Mouse (Mus musculus) left cerebral cortex, adult 2 months (tissue): ENCODE data around the gene Gm20479. TPM values are rescaled to one million over a fixed set of nuclear protein-coding genes. Genes with fewer than 3 reads are reported as not detected.
A peak's percentile ranks its signal among the peaks of the same experiment; 100 is the strongest.

Experiments
- DNase-seq, 2 experiments: peaks; one replicate each; pipeline ENCODE4 v3.0.0; 2021 to 2022; ENCODE audit warnings: low spot score in 2 of 2, mixed read lengths in 1 of 2; ENCODE audit errors: extremely low spot score in 1 of 2
- H3K27ac ChIP-seq: fragments of 200-600 bp; 2 replicates; pipeline ENCODE4 v1.8.1; 2022
- H3K4me3 ChIP-seq: fragments of 200-600 bp; 2 replicates; pipeline ENCODE4 v1.8.1; 2022
- CTCF ChIP-seq: fragments of 200-600 bp; IDR thresholded peaks from 2 replicates; pipeline ENCODE4 v1.8.1; 2022; ENCODE audit warnings: antibody characterized with exemption, mild to moderate bottlenecking, moderate library complexity
- intact Hi-C: fragments of 180-260 bp; cut with DNase I; formaldehyde crosslinking; loops from one replicate; pipeline ENCODE4 v1.15.1; 2025
- total RNA-seq, 2 experiments: library from RNA; stranded (reverse); gene quantifications; 2 replicates each; pipeline ENCODE4 v1.2.3; 2021

The Gm20479 gene
- total RNA-seq, 2 experiments from 2014 or later, result not detected

GRCm38 (mm10) chr7:27339114-27339513, 18.1 kb downstream of the Gm20479 start:
- H3K4me3 ChIP-seq, result peak overlapping the region; percentile 37
- TF ChIP-seq CTCF, result no peak; the same call in 1 of the 2 replicates
- DNase-seq, result no peak
- peak overlapping the region; percentile 91 for H3K27ac ChIP-seq
- intact Hi-C loops, result loop anchor here (5.0 to 10.0 kb wide), 2 partner anchors 188 to 346 kb away; partner anchors contain the start of gene Zfp607b

- intact Hi-C loops, result loop anchor here (2.0 to 10.0 kb wide), 5 partner anchors 23 to 347 kb away; partner anchors contain the start of gene Zfp607b
- peak within 1 kb of the TSS; percentile 91; the same call in 1 of the 2 replicates for H3K27ac ChIP-seq
- peak within 1 kb of the TSS; percentile 2; the same call in 1 of the 2 replicates for H3K4me3 ChIP-seq
Measured at GRCm38 (mm10) chr7:27337175-27337853, 19.9 kb downstream of the Gm20479 start, which contains the start of gene Ltbp4. Gene Ltbp4, minus strand, starts transcription at chr7:27337692.

DNA sequence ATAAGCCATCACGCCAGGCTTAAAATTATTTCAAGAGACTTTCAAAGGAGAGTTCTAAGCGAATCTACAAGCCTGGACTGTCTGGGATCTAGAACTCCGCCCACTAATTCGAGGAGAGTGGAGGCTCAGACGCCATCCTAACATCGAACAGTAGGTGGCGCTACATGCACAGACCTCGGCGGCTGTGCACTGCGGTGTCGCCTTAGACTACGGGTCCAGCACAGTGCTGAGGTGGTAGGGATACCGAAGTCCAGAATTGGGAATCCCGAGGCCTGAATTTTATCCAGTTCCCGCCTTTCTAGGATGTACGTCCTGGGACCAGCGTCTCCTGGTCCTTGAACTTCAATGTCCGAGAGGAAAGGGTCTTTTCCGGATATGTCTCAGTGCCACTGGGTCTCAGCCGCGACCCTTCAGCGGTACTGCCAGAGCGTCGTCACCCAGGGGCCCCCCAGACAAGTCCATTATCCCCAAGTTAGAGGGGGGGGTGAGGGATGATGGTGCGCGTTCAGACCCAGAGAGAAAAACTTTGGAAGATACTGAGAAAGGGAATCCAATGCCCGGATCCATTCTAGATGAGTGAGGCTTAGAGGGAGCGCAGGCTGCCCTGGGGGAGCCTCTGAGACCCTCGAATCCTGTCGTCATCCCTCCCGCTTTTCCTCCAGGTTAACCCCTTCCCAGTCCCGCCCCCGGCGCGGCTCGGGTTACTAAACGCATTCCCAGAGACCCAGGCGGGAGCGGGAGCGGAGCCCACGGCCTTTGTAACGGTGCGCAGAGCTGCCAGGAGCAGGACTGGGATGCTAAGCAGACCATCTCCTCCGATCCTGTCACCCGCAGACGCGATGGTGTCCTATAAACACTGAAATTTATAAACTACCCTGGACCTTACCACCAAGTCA, 21.0 kb downstream of the Gm20479 start:
- intact Hi-C loops, result loop anchor here (1.0 to 10.0 kb wide), 6 partner anchors 25 to 349 kb away; partner anchors contain the start of gene Zfp607b
- Histone ChIP-seq H3K27ac (no peak overlapping the region), H3K4me3 (peak overlapping the region; percentile 14; the same call in 1 of the 2 replicates)
- peak; percentile 88 to 96 for DNase-seq
- TF ChIP-seq CTCF, result peak; percentile 97

More at GRCm38 (mm10) chr7:27337175-27337853, 19.9 kb downstream of the Gm20479 start, which contains the start of gene Ltbp4:
- no peak for TF ChIP-seq CTCF
- DNase-seq, result no peak

DNA sequence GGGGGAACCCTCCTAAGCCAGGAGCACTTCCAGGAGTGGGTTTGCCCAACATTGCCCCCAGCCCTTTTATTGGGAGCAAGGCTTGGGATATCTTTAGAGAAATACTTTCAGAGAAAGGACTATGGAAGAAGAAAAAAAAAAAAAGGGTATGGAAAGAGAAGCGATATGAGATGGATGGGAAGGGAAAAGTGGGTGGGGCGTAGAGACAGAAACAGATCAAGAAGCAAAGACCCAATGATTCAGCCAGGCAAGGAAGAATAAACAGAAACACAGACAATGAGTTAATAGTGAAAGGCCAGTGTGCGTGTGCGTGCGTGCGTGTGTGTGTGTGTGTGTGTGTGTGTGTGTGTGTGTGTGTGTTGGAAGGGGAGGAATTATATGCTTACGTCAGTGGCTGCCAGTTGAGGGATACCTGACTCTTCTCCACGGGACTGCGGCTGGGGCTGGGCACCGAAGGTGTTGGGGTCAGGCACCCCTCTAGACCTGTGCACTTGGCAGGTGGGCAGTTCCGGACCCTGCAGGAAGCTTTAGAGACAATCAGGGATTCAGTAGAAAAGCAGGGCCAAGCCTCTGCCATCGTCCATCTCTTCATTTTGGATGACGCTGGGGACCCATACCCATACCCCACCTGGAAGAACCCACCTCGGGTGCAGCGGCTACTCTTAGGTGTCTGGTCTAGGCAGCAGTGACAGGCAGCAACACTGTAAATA, 22.1 kb downstream of the Gm20479 start:
- no peak overlapping the region for H3K4me3 ChIP-seq
- intact Hi-C loops, result loop anchor here (5.0 to 10.0 kb wide), 2 partner anchors 192 to 350 kb away; partner anchors contain the start of gene Zfp607b
- no peak for DNase-seq
- TF ChIP-seq CTCF, result no peak
- H3K27ac ChIP-seq, result no peak overlapping the region

DNA sequence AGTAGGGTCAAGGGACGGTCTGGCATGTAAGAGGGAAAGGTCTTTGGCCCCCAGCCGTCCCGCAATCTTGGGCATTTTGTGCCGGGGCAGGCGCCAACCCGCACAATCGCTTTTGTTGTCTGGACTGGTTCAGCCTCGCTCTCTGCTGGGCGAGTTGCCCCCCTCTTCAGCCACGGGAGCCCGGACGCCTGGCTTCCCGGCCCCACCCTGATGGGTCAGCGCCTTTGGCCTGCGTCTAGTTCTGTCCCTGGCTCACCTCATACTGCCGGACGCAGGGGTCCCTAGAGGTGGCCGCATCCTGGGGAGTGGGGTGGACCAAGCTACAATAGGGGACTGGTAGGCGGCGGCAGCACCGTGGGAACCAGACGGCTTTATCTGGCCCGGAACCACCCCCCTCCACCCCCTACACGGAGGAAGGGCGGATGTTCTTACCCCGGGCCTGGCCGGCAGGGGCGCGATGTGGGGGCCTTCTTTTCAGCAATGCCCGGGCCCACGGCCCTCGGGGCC, 22.8 kb downstream of the Gm20479 start:
- peak; percentile 16 for TF ChIP-seq CTCF
- H3K27ac ChIP-seq, result no peak overlapping the region; the same call in 1 of the 2 replicates
- H3K4me3 ChIP-seq, result no peak overlapping the region
- DNase-seq, result no peak
- intact Hi-C loops, result loop anchor here (10.0 kb wide), 1 partner anchor 350 kb away; the partner anchor contains the start of gene Zfp607b

- Histone ChIP-seq H3K4me3 (peak overlapping the region; percentile 51), H3K27ac (peak overlapping the region; percentile 37)
- no peak for DNase-seq
- no peak for TF ChIP-seq CTCF
- intact Hi-C loops, result loop anchor here (10.0 kb wide), 1 partner anchor 351 kb away; the partner anchor contains the start of gene Zfp607b
Measured at GRCm38 (mm10) chr7:27333316-27333941, 23.8 kb downstream of the Gm20479 start.

- DNase-seq, result peak; percentile 80
- intact Hi-C loops, result loop anchor here (10.0 kb wide), 1 partner anchor 352 kb away; the partner anchor contains the start of gene Zfp607b
- H3K4me3 ChIP-seq, result peak overlapping the region; percentile 51
- H3K27ac ChIP-seq, result peak overlapping the region; percentile 64
- TF ChIP-seq CTCF, result peak; percentile 78
Measured at GRCm38 (mm10) chr7:27332353-27333199, 24.6 kb downstream of the Gm20479 start.

DNA sequence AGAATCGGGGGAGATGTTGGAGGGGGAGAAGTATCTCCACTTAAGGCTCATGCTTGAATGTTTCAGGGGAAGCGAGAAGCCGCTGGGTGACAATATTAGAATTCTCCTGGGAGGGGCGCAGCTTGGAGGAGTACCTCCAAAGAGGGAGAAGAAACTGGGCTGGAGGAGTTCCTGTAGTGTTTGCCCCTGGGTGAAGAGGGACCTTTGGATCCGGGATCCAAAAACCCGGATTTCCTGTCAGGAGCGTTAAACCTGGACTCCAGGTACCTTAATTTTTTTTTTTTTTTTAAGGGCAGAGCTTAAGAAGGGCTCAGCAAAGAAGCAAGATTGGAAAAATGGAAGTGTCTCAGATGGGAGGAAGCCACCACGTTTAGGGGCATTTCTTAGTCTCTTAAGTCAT, 25.4 kb downstream of the Gm20479 start:
- DNase-seq, result no peak
- H3K4me3 ChIP-seq, result peak overlapping the region; percentile 51

DNA sequence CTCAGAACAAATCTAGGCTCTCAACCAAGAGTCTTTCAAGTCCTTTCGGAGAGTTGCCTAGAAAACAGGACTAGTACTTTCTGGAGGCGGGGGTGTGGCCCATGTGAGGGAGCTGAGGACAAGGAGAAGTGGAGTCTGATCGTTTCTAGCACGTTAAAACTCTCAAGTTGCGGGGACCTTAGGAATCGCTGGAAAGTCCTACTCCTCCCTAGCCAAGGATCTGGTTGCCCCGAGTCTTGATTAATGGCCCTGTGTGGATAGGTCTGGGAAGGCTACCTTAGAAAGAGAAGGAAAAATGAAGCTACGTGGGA, 25.7 kb downstream of the Gm20479 start:
- TF ChIP-seq CTCF, result no peak
- intact Hi-C loops, result loop anchor here (10.0 kb wide), 1 partner anchor 353 kb away; the partner anchor contains the start of gene Zfp607b
- DNase-seq, result no peak
- Histone ChIP-seq H3K27ac (peak overlapping the region; percentile 64), H3K4me3 (peak overlapping the region; percentile 39; the same call in 1 of the 2 replicates)

More for the DNA sequence above, 25.4 kb downstream of the Gm20479 start:
- peak overlapping the region; percentile 64 for H3K27ac ChIP-seq
- intact Hi-C loops, result loop anchor here (10.0 kb wide), 1 partner anchor 353 kb away; the partner anchor contains the start of gene Zfp607b
- TF ChIP-seq CTCF, result no peak
